Mouse (Mus musculus): ENCODE results near the gene Lrrc8d. TPM values are rescaled to one million over a fixed set of nuclear protein-coding genes. Genes with fewer than 3 reads are reported as not detected.

Gene Lrrc8d
- polyA plus RNA-seq, 1 experiment from 2014 or later: 24.4 TPM

DNA sequence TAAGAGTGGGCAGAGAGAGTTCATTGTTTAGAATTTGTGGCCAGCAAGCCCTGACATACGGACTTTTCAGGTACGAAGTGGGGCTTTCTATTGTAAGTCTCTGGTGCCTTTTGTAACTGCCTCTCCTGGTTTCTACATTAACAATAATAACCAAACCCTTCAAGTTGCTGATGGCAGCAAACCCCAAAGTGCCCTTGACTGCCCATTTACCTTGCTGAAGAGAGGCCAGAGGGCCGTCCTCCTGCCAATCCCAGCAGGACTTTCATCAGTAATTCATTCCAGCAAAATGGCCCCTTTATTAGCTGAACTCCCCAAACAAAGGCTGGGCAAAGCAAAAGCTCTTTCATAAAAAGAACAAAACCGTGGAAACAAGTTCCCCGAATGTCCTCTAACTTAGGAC is 118.6 kb downstream of the Lrrc8d start:
- H3K27ac ChIP-seq: no peak overlapping the region; the same call in 1 of the 2 replicates
- H3K4me1 ChIP-seq (replicated peaks): peaks cover 47% of the 10 kb centered on the region
- H3K36me3 ChIP-seq: peaks cover 30% of the 10 kb centered on the region
- peaks cover 2% of the 10 kb centered on the region for H3K9me3 ChIP-seq
- H3K27me3 ChIP-seq (ENCODE audit: insufficient read depth, poor library complexity, severe bottlenecking): no peaks in the 10 kb centered on the region
- DNase-seq (ENCODE audit: low spot score): no peak
- no peak overlapping the region for H3K4me3 ChIP-seq
- WGBS: 45% methylated on average over 5 of the region's 5 CpGs

DNA sequence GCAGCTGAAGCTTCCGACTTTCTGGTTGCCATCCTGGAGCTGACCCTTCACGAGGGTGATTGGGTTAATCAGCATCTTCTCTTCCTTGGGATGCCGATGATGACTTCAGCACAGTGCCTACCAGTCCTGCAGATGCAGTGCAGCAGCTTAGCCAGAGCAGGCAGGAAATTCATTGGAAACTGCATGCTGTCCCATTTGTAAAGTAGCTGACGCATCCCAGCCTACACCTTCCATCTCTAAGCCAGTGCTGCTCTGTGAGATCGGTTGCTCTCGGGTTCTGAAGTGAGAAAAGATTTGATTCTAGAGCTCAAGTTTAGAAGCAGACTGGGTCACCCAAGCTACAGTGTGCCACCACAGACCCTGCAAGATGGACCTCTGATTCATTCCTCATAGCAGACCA is 121.6 kb downstream of the Lrrc8d start:
- 87% methylated on average over 6 of the region's 6 CpGs for WGBS
- H3K27me3 ChIP-seq (ENCODE audit: insufficient read depth, poor library complexity, severe bottlenecking): no peaks in the 10 kb centered on the region
- H3K36me3 ChIP-seq: peaks cover under 1% of the 10 kb centered on the region; the same call in 1 of the 2 replicates

DNA sequence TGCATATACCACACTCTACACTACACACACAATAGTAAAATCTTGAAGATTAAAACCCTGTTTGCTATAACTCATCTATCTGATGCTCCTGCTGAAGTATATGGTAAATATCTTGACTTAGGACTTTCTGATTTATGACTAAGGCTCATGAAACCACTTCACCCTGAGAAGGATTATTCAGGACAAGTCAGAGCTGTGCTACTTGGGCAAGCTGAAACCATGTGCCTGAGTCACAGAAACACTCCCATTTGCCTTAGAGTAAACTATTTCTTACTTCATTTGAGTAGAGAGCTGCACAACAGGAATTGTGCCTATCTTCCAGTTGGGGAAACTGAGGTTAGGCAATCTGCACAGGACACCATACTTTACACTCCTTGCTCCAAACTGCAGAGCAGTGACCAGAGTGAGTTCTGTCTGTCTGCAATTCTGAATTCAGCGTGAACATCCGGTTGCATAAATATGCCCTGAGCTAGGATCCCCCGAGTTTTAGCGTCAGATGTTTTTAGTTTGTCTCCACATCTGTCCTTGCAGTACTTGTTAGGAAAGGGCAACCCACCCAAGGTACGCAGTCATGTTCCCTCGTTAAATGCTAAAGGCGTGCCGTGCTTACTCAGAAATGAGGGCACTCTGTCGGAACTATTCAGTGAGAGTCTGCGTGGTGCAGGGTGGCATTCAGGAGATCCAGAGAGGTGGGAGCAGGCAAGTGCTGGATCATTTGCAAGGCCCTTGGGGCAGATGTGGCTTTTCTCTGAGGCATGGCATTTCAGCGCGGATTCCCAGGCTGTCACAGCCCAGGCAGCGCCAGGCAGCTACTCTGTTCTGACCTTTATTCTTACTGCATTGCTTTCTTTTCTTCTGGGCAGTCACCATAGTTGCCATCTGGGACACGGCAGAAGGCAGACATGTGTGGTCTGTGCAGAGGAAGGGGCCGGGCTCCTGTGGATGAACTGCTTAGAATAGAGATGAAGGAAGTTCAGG is 123.0 kb downstream of the Lrrc8d start:
- Histone ChIP-seq H3K9me3 (no peaks in the 10 kb centered on the region), H3K4me3 (no peak overlapping the region), H3K27me3 (ENCODE audit: insufficient read depth, poor library complexity, severe bottlenecking) (no peaks in the 10 kb centered on the region), H3K27ac (no peak overlapping the region), H3K4me1 (replicated peaks) (peaks cover 54% of the 10 kb centered on the region), H3K36me3 (no peaks in the 10 kb centered on the region)
- 67% methylated on average over 15 of the region's 15 CpGs for WGBS
- peak; percentile 25 for DNase-seq (ENCODE audit: low spot score)

More for the DNA sequence above, 121.6 kb downstream of the Lrrc8d start:
- no peak for DNase-seq (ENCODE audit: low spot score)
- no peaks in the 10 kb centered on the region for H3K9me3 ChIP-seq
- no peak overlapping the region for H3K27ac ChIP-seq
- H3K4me1 ChIP-seq (replicated peaks): peaks cover 53% of the 10 kb centered on the region
- no peak overlapping the region for H3K4me3 ChIP-seq

DNA sequence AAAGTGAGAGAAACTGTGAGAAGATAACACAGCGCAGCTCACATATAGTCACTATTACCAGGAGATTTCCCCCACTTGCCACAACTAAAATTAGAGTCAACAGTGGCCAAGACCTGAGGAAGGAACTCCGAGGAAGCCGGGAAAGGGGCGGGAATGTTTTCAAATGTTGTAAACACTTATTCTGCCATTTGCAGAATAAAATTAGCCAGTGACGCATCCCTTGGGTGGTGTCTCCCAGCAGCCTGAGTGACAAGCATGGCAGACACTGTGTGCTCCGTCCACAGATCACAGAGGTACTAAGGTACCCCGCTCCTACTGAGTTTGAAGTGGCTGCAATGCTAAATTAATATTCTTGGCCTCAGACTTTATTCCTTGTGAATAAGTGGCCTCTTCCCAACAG is 124.5 kb downstream of the Lrrc8d start:
- Histone ChIP-seq H3K9me3 (no peaks in the 10 kb centered on the region), H3K27ac (no peak overlapping the region), H3K4me1 (replicated peaks) (peaks cover 45% of the 10 kb centered on the region), H3K4me3 (no peak overlapping the region), H3K36me3 (no peaks in the 10 kb centered on the region), H3K27me3 (ENCODE audit: insufficient read depth, poor library complexity, severe bottlenecking) (no peaks in the 10 kb centered on the region)
- 89% methylated on average over 7 of the region's 7 CpGs for WGBS
- DNase-seq (ENCODE audit: low spot score): no peak

DNA sequence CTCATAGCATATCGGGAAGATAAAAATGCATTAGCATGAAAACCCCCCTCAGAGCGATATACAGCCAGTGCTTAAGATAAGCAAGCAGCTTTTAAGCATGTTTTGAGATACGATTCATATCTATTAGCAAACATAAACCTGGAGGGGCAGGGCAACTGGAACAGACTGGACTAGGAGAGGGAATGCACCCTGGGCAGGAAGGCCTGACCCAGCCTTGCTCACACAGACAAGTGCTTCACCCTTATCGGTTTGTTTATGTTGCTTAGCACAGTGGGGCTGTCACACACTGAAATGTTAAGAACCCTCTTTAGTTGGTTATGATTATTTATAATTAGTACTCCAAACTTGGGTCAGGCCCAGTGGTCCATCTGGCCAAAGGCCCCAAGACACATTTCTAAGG is 125.1 kb downstream of the Lrrc8d start:
- Histone ChIP-seq H3K27me3 (ENCODE audit: insufficient read depth, poor library complexity, severe bottlenecking) (no peaks in the 10 kb centered on the region), H3K27ac (no peak overlapping the region), H3K4me3 (no peak overlapping the region), H3K36me3 (no peaks in the 10 kb centered on the region), H3K4me1 (replicated peaks) (peaks cover 42% of the 10 kb centered on the region), H3K9me3 (no peaks in the 10 kb centered on the region)
- WGBS: 86% methylated on average over 4 of the region's 4 CpGs
- DNase-seq (ENCODE audit: low spot score): no peak

DNA sequence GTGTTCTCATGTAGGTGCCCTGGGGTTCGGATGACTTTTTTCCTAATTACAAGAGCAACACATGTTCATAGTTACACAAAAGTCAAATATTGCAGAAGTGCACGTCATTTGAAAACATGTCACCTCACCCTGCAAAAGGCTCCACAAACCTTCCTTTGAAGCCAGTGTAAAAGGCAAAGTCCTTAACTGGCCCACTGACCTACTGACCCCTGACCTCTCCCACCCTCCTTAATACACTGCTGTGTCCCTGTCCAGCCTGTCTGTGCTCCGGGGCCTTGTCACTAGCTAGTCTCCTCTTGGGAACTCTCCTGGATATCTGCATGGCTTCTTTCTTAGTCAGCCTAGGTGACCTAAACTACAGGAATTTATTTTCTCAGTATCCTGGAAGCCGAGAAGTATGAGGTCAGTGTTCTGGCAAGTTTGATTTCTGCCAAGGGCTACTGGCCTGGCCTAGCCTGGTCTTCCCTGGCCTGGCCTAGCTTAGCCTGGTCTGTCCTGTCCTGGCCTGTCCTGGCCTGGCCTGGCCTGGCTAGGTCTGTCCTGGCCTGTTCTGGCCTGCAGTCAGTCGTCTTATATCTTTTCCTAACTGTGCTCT is 127.2 kb downstream of the Lrrc8d start:
- no peaks in the 10 kb centered on the region for H3K36me3 ChIP-seq
- no peak overlapping the region for H3K4me3 ChIP-seq
- DNase-seq (ENCODE audit: low spot score): no peak
- H3K4me1 ChIP-seq (replicated peaks): peaks cover 34% of the 10 kb centered on the region
- 0 out of 2 replicates have a peak overlapping the region, but pooled peaks have one; percentile 9 for H3K27ac ChIP-seq
- no peaks in the 10 kb centered on the region for H3K27me3 ChIP-seq (ENCODE audit: insufficient read depth, poor library complexity, severe bottlenecking)
- 58% methylated on average over 5 of the region's 5 CpGs for WGBS
- no peaks in the 10 kb centered on the region for H3K9me3 ChIP-seq

DNA sequence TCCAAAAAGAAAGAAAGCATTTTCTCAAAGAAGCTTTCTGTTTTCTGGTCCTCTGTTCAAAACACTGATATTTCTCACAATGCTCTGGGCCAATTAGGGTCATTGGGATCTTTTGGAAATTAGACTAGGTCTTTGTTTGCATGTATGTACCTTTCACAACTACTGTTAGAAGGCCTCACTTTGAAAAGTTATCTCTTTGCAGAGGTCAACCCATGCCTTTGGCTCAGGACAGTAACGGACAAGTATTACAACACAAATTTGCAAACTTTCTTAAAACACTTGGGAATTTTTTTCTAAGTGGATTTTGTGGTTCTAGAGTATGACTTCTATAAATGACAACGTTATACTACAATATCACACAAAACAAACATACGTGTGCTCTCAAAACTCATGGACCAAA is 128.3 kb downstream of the Lrrc8d start:
- Histone ChIP-seq H3K27me3 (ENCODE audit: insufficient read depth, poor library complexity, severe bottlenecking) (no peaks in the 10 kb centered on the region), H3K36me3 (no peaks in the 10 kb centered on the region), H3K4me1 (replicated peaks) (peaks cover 27% of the 10 kb centered on the region), H3K9me3 (no peaks in the 10 kb centered on the region), H3K4me3 (no peak overlapping the region), H3K27ac (no peak overlapping the region)
- no peak for DNase-seq (ENCODE audit: low spot score)
- WGBS: 91% methylated on average over 3 of the region's 3 CpGs

DNA sequence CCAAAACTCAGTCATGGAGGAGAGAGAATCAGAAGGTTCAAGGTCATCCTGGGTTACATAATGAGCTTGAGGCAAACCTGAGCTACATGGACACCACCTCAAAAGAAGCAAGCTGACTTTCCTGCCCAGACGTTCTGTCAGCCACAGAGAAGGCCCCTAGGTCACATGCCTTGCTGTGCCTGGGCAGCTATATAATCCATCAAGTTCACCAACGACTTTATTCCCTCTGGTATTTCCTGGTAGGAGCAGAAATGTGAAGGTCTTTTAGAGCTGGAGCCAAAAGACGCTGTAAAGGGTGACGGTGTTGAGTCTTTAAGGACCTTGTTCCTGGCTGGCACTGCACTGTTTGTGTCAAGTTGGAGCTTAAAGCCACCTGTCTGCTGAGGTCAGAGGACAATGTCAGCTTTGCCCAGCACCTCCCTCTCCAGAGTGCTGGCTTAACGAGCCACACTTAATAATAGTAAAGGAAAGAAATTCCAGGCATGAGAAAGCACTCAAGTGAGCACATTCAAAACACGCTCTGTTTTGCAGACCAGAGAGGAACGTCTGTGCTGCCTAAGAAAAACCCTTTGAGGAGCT is 129.3 kb downstream of the Lrrc8d start:
- Histone ChIP-seq H3K9me3 (no peaks in the 10 kb centered on the region), H3K4me3 (no peak overlapping the region), H3K27me3 (ENCODE audit: insufficient read depth, poor library complexity, severe bottlenecking) (no peaks in the 10 kb centered on the region), H3K27ac (no peak overlapping the region), H3K36me3 (no peaks in the 10 kb centered on the region), H3K4me1 (replicated peaks) (peaks cover 22% of the 10 kb centered on the region)
- WGBS: 64% methylated on average over 7 of the region's 7 CpGs
- no peak for DNase-seq (ENCODE audit: low spot score)

DNA sequence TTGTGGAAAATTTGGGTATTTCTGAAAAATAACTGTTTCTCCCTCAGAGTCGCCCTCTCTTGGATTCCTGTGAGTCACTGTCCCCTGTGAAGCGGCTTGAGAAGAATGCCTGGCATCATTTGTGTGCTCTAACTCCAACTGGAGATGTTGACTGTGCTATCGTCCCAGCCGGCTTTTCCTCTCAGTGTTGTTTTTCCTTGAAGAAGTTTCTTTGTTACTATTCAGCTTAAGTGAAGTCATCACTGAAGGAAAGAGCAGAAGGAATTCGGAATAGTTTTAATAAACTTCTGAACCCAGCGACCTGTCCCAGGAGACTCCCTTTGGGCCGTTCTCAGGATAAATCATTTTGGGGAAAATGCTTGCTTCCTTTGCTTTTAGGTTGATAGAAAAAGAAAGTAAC is 132.4 kb downstream of the Lrrc8d start:
- Histone ChIP-seq H3K4me1 (replicated peaks) (peaks cover 10% of the 10 kb centered on the region; the same call in 1 of the 2 replicates), H3K9me3 (no peaks in the 10 kb centered on the region), H3K27ac (no peak overlapping the region), H3K27me3 (ENCODE audit: insufficient read depth, poor library complexity, severe bottlenecking) (no peaks in the 10 kb centered on the region), H3K4me3 (no peak overlapping the region), H3K36me3 (no peaks in the 10 kb centered on the region)
- no peak for DNase-seq (ENCODE audit: low spot score)
- WGBS: 76% methylated on average over 7 of the region's 7 CpGs

DNA sequence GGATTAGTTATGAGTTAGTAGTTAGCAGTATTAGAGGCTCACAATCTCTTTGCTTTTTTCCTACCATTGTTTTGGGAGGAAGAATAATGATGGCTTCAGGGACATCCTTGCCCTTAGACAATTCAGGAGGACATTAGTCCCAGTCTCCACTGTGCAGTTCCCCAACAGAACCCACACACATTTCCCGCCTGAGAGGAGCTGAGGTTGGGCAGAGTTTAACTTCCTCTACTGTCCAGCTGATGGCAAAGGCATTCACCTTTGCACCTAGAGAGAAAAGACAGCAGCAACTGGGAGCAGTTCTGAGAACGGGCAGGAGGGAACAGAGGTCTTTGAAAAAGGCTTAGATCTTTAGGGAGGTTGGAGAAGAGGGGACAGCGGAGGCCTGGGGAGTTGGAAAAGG is 134.2 kb downstream of the Lrrc8d start:
- no peak overlapping the region for H3K4me3 ChIP-seq
- DNase-seq (ENCODE audit: low spot score): no peak
- WGBS: 76% methylated on average over 3 of the region's 3 CpGs

DNA sequence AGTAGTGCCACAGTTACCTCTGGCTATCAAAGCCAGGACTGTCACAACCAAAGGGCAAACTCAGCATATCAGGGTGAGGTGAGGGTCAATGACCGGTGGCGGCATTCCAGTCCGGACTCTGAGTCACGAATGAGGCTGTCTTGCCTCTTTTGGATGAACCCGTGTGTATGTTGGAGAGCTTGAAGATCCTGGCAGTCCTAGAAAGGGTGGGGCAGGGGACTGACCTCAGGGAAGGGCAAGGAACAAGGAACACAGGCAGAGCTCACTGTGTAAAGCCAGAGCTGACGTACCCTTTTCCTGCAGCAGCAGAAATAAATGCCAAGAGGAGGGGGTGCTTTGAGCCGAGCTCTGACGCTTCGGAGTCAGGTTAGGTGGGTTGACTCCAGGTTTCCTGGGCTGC is 136.2 kb downstream of the Lrrc8d start:
- no peaks in the 10 kb centered on the region for H3K27me3 ChIP-seq (ENCODE audit: insufficient read depth, poor library complexity, severe bottlenecking)
- no peak overlapping the region for H3K27ac ChIP-seq
- H3K9me3 ChIP-seq: no peaks in the 10 kb centered on the region
- no peak overlapping the region for H3K4me3 ChIP-seq
- no peaks in the 10 kb centered on the region for H3K36me3 ChIP-seq
- no peak for DNase-seq (ENCODE audit: low spot score)
- 80% methylated on average over 9 of the region's 9 CpGs for WGBS
- H3K4me1 ChIP-seq (replicated peaks): no peaks in the 10 kb centered on the region

More for the DNA sequence above, 134.2 kb downstream of the Lrrc8d start:
- Histone ChIP-seq H3K27me3 (ENCODE audit: insufficient read depth, poor library complexity, severe bottlenecking) (no peaks in the 10 kb centered on the region), H3K27ac (no peak overlapping the region), H3K36me3 (no peaks in the 10 kb centered on the region), H3K9me3 (no peaks in the 10 kb centered on the region), H3K4me1 (replicated peaks) (0 out of 2 replicates have a peak, but pooled peaks cover 6% of the 10 kb centered on the region)

DNA sequence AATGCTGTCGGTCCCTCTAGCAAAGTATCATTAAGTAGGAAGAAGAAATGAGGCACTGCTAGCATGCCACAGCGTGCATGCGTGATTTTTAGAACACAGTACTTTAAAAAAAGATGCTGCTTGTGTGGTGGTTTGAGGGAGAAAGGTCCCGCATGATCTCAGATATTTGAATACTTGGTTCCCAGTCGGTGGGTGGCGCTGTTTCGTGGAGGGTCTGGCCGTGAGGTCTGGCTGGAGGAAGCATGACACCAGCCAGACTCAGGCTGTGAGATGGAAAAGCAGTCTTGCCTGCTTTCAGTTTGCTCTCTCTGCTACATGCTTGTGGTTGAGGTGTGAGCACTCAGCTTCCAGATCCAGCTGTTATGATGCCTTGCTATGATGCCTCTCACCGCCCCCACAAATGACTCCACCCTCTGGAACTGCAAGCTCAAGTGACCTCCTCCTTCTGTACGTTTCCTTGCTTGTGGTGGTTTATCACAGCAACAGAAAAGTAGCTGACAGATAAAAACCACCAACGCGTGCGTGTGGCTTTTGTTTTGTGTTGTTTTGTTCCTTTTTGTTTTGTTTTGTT is 140.1 kb downstream of the Lrrc8d start:
- no peaks in the 10 kb centered on the region for H3K36me3 ChIP-seq
- WGBS: 72% methylated on average over 13 of the region's 13 CpGs

More for the DNA sequence above, 140.1 kb downstream of the Lrrc8d start:
- H3K4me1 ChIP-seq (replicated peaks): no peaks in the 10 kb centered on the region
- H3K4me3 ChIP-seq: no peak overlapping the region
- no peak overlapping the region for H3K27ac ChIP-seq
- H3K9me3 ChIP-seq: no peaks in the 10 kb centered on the region
- DNase-seq (ENCODE audit: low spot score): no peak
- no peaks in the 10 kb centered on the region for H3K27me3 ChIP-seq (ENCODE audit: insufficient read depth, poor library complexity, severe bottlenecking)

All from hindbrain, embryonic 10.5 days (tissue).